Mouse (Mus musculus) forebrain, embryonic 12.5 days (tissue): ENCODE results near the gene H2afy. TPM values are rescaled to one million over a fixed set of nuclear protein-coding genes. Genes with fewer than 3 reads are reported as not detected.

Experiments
- ATAC-seq: fragments of 200-750 bp; cut with Nextera tagmentation; 2 replicates; pipeline ENCODE4 v1.8.0; 2017; ENCODE audit warnings: moderate TSS enrichment; ENCODE audit not compliant: low FRiP score
- H3K27ac ChIP-seq: fragments of 300-500 bp; sonication (generic); 2 replicates; pipeline ENCODE4 v1.5.1; 2016; ENCODE audit warnings: mild to moderate bottlenecking
- H3K27me3 ChIP-seq: fragments of 300-500 bp; sonication (generic); 2 replicates; pipeline ENCODE4 v1.6.1; 2016; ENCODE audit warnings: mild to moderate bottlenecking
- H3K36me3 ChIP-seq: fragments of 300-500 bp; sonication (generic); replicated peaks from 2 replicates; pipeline ENCODE4 v1.6.1; 2016; ENCODE audit warnings: mild to moderate bottlenecking
- H3K4me1 ChIP-seq: fragments of 300-500 bp; sonication (generic); 2 replicates; pipeline ENCODE4 v1.6.1; 2016
- H3K4me2 ChIP-seq: fragments of 300-500 bp; sonication (generic); 2 replicates; pipeline ENCODE4 v1.6.1; 2016; ENCODE audit warnings: mild to moderate bottlenecking, moderate library complexity
- H3K4me3 ChIP-seq: fragments of 300-500 bp; sonication (generic); replicated peaks from 2 replicates; pipeline ENCODE4 v1.5.1; 2016; ENCODE audit warnings: mild to moderate bottlenecking
- H3K9ac ChIP-seq: fragments of 300-500 bp; sonication (generic); 2 replicates; pipeline ENCODE4 v1.6.1; 2016; ENCODE audit warnings: mild to moderate bottlenecking
- H3K9me3 ChIP-seq: fragments of 300-500 bp; sonication (generic); 2 replicates; pipeline ENCODE4 v1.6.1; 2016
- WGBS: fragments of 180-500 bp; shearing (Covaris S2); methylation state at CpG from one replicate; pipeline ENCODE4 v1.1.7; 2016; 5-methylcytosine and 5-hydroxymethylcytosine counted together
- polyA plus RNA-seq: library from polyadenylated mRNA; unstranded; fragments of >200 nt; fragmentation: Nextera tagmentation; extraction: Ambion mirVana; gene quantifications from 2 replicates; pipeline ENCODE4 v1.2.1, GENCODE M21; 2016

Gene H2afy
- 651 and 663 TPM in 2 replicates for polyA plus RNA-seq

GRCm38 (mm10) chr13:56136200-56136599 lies at the start of gene H2afy:
TSS of gene H2afy (minus strand) at chr13:56136361.
- H3K9ac ChIP-seq: peak within 1 kb of the TSS; percentile 98
- 0 out of 2 replicates have a peak, but pooled peaks cover 8% of the 10 kb centered on the region for H3K27me3 ChIP-seq
- peak within 1 kb of the TSS; percentile 88 for H3K4me2 ChIP-seq
- H3K36me3 ChIP-seq: peaks cover 12% of the 10 kb centered on the region
- 80% methylated on average over 2 of the region's 2 CpGs for WGBS
- peak within 1 kb of the TSS; percentile 98 for H3K4me3 ChIP-seq
- no peak for ATAC-seq
- peaks cover 33% of the 10 kb centered on the region for H3K4me1 ChIP-seq
- peak within 1 kb of the TSS; percentile 86 for H3K27ac ChIP-seq
- no peaks in the 10 kb centered on the region for H3K9me3 ChIP-seq

- 84% methylated on average over 5 of the region's 5 CpGs for WGBS
These were observed 47.5 kb upstream of the H2afy start for GRCm38 (mm10) chr13:56183687-56184086.

GRCm38 (mm10) chr13:56181424-56181823 lies 45.3 kb upstream of the H2afy start:
- WGBS: 73% methylated on average over 8 of the region's 8 CpGs
- Histone ChIP-seq H3K27ac (no peak overlapping the region), H3K4me3 (no peak overlapping the region), H3K4me2 (no peak overlapping the region), H3K4me1 (no peaks in the 10 kb centered on the region), H3K36me3 (no peaks in the 10 kb centered on the region), H3K9ac (no peak overlapping the region), H3K9me3 (no peaks in the 10 kb centered on the region), H3K27me3 (peaks cover 9% of the 10 kb centered on the region; the same call in 1 of the 2 replicates)
- ATAC-seq: no peak

More at GRCm38 (mm10) chr13:56183687-56184086, 47.5 kb upstream of the H2afy start:
- Histone ChIP-seq H3K27me3 (peaks cover 9% of the 10 kb centered on the region; the same call in 1 of the 2 replicates), H3K27ac (no peak overlapping the region), H3K4me3 (no peak overlapping the region), H3K4me2 (no peak overlapping the region), H3K36me3 (no peaks in the 10 kb centered on the region), H3K9me3 (no peaks in the 10 kb centered on the region), H3K4me1 (no peaks in the 10 kb centered on the region), H3K9ac (no peak overlapping the region)
- no peak for ATAC-seq

- 90% methylated on average over 16 of the region's 16 CpGs for WGBS
- Histone ChIP-seq H3K4me1 (no peaks in the 10 kb centered on the region), H3K27ac (no peak within 1 kb of the TSS), H3K9me3 (no peaks in the 10 kb centered on the region), H3K4me3 (no peak within 1 kb of the TSS), H3K4me2 (no peak within 1 kb of the TSS), H3K9ac (no peak within 1 kb of the TSS), H3K36me3 (no peaks in the 10 kb centered on the region), H3K27me3 (peaks cover 11% of the 10 kb centered on the region; the same call in 1 of the 2 replicates)
- ATAC-seq: no peak
These were observed 42.4 kb upstream of the H2afy start, which contains the start of gene Tifab for GRCm38 (mm10) chr13:56178416-56179035. TSS of gene Tifab (minus strand) at chr13:56178885.

- Histone ChIP-seq H3K4me3 (no peak overlapping the region), H3K27me3 (peaks cover 11% of the 10 kb centered on the region; the same call in 1 of the 2 replicates), H3K4me2 (no peak overlapping the region), H3K4me1 (no peaks in the 10 kb centered on the region), H3K9ac (no peak overlapping the region), H3K27ac (no peak overlapping the region), H3K9me3 (no peaks in the 10 kb centered on the region), H3K36me3 (no peaks in the 10 kb centered on the region)
- no peak for ATAC-seq
- WGBS: 96% methylated on average over 9 of the region's 9 CpGs
These were observed 40.1 kb upstream of the H2afy start for GRCm38 (mm10) chr13:56176310-56176709.

- no peaks in the 10 kb centered on the region for H3K36me3 ChIP-seq
- WGBS: 79% methylated on average over 4 of the region's 4 CpGs
- no peak overlapping the region for H3K9ac ChIP-seq
- H3K4me1 ChIP-seq: no peaks in the 10 kb centered on the region
- ATAC-seq: no peak
- H3K4me2 ChIP-seq: no peak overlapping the region
- peaks cover 11% of the 10 kb centered on the region; the same call in 1 of the 2 replicates for H3K27me3 ChIP-seq
- H3K27ac ChIP-seq: no peak overlapping the region
- H3K9me3 ChIP-seq: no peaks in the 10 kb centered on the region
- no peak overlapping the region for H3K4me3 ChIP-seq
These were observed 39.7 kb upstream of the H2afy start for GRCm38 (mm10) chr13:56175848-56176247.

- H3K4me1 ChIP-seq: peaks cover 6% of the 10 kb centered on the region
- H3K9ac ChIP-seq: no peak overlapping the region
- no peak overlapping the region for H3K27ac ChIP-seq
- ATAC-seq: no peak
- no peaks in the 10 kb centered on the region for H3K36me3 ChIP-seq
- no peak overlapping the region for H3K4me3 ChIP-seq
- H3K27me3 ChIP-seq: 0 out of 2 replicates have a peak, but pooled peaks cover 8% of the 10 kb centered on the region
- 67% methylated on average over 7 of the region's 7 CpGs for WGBS
- H3K4me2 ChIP-seq: no peak overlapping the region
- no peaks in the 10 kb centered on the region for H3K9me3 ChIP-seq
These were observed 36.9 kb upstream of the H2afy start for GRCm38 (mm10) chr13:56172901-56173545.

GRCm38 (mm10) chr13:56172106-56172505 lies 35.9 kb upstream of the H2afy start:
- Histone ChIP-seq H3K36me3 (no peaks in the 10 kb centered on the region), H3K9ac (no peak overlapping the region), H3K4me2 (no peak overlapping the region), H3K9me3 (no peaks in the 10 kb centered on the region), H3K27me3 (0 out of 2 replicates have a peak, but pooled peaks cover 8% of the 10 kb centered on the region), H3K27ac (no peak overlapping the region), H3K4me1 (peaks cover 8% of the 10 kb centered on the region), H3K4me3 (no peak overlapping the region)
- no peak for ATAC-seq
- 89% methylated on average over 7 of the region's 7 CpGs for WGBS

GRCm38 (mm10) chr13:56168403-56168781 lies 32.2 kb upstream of the H2afy start:
- 0 out of 2 replicates have a peak, but pooled peaks cover 4% of the 10 kb centered on the region for H3K27me3 ChIP-seq
- H3K9ac ChIP-seq: no peak overlapping the region
- H3K4me3 ChIP-seq: no peak overlapping the region
- no peak overlapping the region for H3K4me2 ChIP-seq
- H3K27ac ChIP-seq: peak overlapping the region; percentile 25; the same call in 1 of the 2 replicates
- ATAC-seq: no peak
- WGBS: 55% methylated on average over 3 of the region's 3 CpGs
- no peaks in the 10 kb centered on the region for H3K9me3 ChIP-seq
- H3K36me3 ChIP-seq: no peaks in the 10 kb centered on the region
- H3K4me1 ChIP-seq: peaks cover 8% of the 10 kb centered on the region

- peaks cover 8% of the 10 kb centered on the region for H3K4me1 ChIP-seq
- ATAC-seq: 0 out of 2 replicates have a peak, but pooled peaks have one; percentile 46
- H3K27ac ChIP-seq: no peak overlapping the region
These were observed 31.6 kb upstream of the H2afy start for GRCm38 (mm10) chr13:56167446-56168402.

GRCm38 (mm10) chr13:56165561-56165960 lies 29.4 kb upstream of the H2afy start:
- ATAC-seq: no peak
- Histone ChIP-seq H3K4me3 (no peak overlapping the region), H3K4me1 (peaks cover 8% of the 10 kb centered on the region), H3K9me3 (no peaks in the 10 kb centered on the region), H3K9ac (no peak overlapping the region), H3K4me2 (no peak overlapping the region), H3K27ac (no peak overlapping the region), H3K36me3 (no peaks in the 10 kb centered on the region), H3K27me3 (no peaks in the 10 kb centered on the region)
- 95% methylated on average over 11 of the region's 11 CpGs for WGBS

More at GRCm38 (mm10) chr13:56167446-56168402, 31.6 kb upstream of the H2afy start:
- H3K9ac ChIP-seq: no peak overlapping the region
- no peak overlapping the region for H3K4me3 ChIP-seq
- WGBS: 40% methylated on average over 10 of the region's 14 CpGs
- H3K36me3 ChIP-seq: no peaks in the 10 kb centered on the region
- H3K4me2 ChIP-seq: no peak overlapping the region
- H3K9me3 ChIP-seq: no peaks in the 10 kb centered on the region
- 0 out of 2 replicates have a peak, but pooled peaks cover 4% of the 10 kb centered on the region for H3K27me3 ChIP-seq

- Histone ChIP-seq H3K27me3 (no peaks in the 10 kb centered on the region; the same call in 1 of the 2 replicates), H3K9me3 (no peaks in the 10 kb centered on the region), H3K4me2 (no peak overlapping the region), H3K4me3 (no peak overlapping the region), H3K27ac (no peak overlapping the region), H3K36me3 (no peaks in the 10 kb centered on the region), H3K9ac (no peak overlapping the region), H3K4me1 (peaks cover 11% of the 10 kb centered on the region)
- ATAC-seq: no peak
- WGBS: 80% methylated on average over 3 of the region's 3 CpGs
These were observed 28.2 kb upstream of the H2afy start for GRCm38 (mm10) chr13:56164372-56164771.
